Mouse (Mus musculus): Measurements from ENCODE around the gene Efhd1. TPM values are rescaled to one million over a fixed set of nuclear protein-coding genes. Genes with fewer than 3 reads are reported as not detected.

Gene Efhd1
- polyA plus RNA-seq, 1 experiment: 3.0 TPM

- TF ChIP-seq POLR2A (IDR thresholded peaks at IDR 0.05; ENCODE audit: borderline replicate concordance, extremely low read depth, low read depth, low read length) (no peak), CTCF (IDR thresholded peaks at IDR 0.05; ENCODE audit: insufficient read depth, low read length) (no peak)
- Histone ChIP-seq H3K4me3 (replicated peaks; ENCODE audit: extremely low read depth, low read depth, low read length) (no peak overlapping the region), H3K4me1 (ENCODE audit: control insufficient read depth, insufficient read depth, low read length) (no peaks in the 10 kb centered on the region)
- 31% methylated on average over 2 of the region's 2 CpGs for WGBS
- no peak for DNase-seq
These were observed 11.9 kb downstream of the Efhd1 start for GRCm38 (mm10) chr1:87276056-87276455.

GRCm38 (mm10) chr1:87280281-87280680 is 16.1 kb downstream of the Efhd1 start:
- TF ChIP-seq CTCF (IDR thresholded peaks at IDR 0.05; ENCODE audit: insufficient read depth, low read length) (no peak), POLR2A (IDR thresholded peaks at IDR 0.05; ENCODE audit: borderline replicate concordance, extremely low read depth, low read depth, low read length) (no peak)
- 64% methylated on average over 5 of the region's 5 CpGs for WGBS
- no peak for DNase-seq
- no peaks in the 10 kb centered on the region for H3K4me1 ChIP-seq (ENCODE audit: control insufficient read depth, insufficient read depth, low read length)
- no peak overlapping the region for H3K4me3 ChIP-seq (replicated peaks; ENCODE audit: extremely low read depth, low read depth, low read length)

GRCm38 (mm10) chr1:87281599-87282412 is 17.6 kb downstream of the Efhd1 start:
- no peak overlapping the region for H3K4me3 ChIP-seq (replicated peaks; ENCODE audit: extremely low read depth, low read depth, low read length)
- TF ChIP-seq POLR2A (IDR thresholded peaks at IDR 0.05; ENCODE audit: borderline replicate concordance, extremely low read depth, low read depth, low read length): no peak
- TF ChIP-seq CTCF (IDR thresholded peaks at IDR 0.05; ENCODE audit: insufficient read depth, low read length): no peak
- DNase-seq: no peak
- H3K4me1 ChIP-seq (ENCODE audit: control insufficient read depth, insufficient read depth, low read length): no peaks in the 10 kb centered on the region
- 32% methylated on average over 20 of the region's 20 CpGs for WGBS

- no peak for DNase-seq
- 74% methylated on average over 6 of the region's 6 CpGs for WGBS
- Histone ChIP-seq H3K4me3 (replicated peaks; ENCODE audit: extremely low read depth, low read depth, low read length) (no peak overlapping the region), H3K4me1 (ENCODE audit: control insufficient read depth, insufficient read depth, low read length) (no peaks in the 10 kb centered on the region)
- TF ChIP-seq POLR2A (IDR thresholded peaks at IDR 0.05; ENCODE audit: borderline replicate concordance, extremely low read depth, low read depth, low read length): no peak
- TF ChIP-seq CTCF (IDR thresholded peaks at IDR 0.05; ENCODE audit: insufficient read depth, low read length): no peak
These were observed 18.2 kb downstream of the Efhd1 start for GRCm38 (mm10) chr1:87282413-87282788.

GRCm38 (mm10) chr1:87283410-87283960 is 19.3 kb downstream of the Efhd1 start:
- DNase-seq: no peak
- Histone ChIP-seq H3K4me1 (ENCODE audit: control insufficient read depth, insufficient read depth, low read length) (no peaks in the 10 kb centered on the region), H3K4me3 (replicated peaks; ENCODE audit: extremely low read depth, low read depth, low read length) (no peak overlapping the region)
- WGBS: 88% methylated on average over 10 of the region's 10 CpGs
- no peak for TF ChIP-seq CTCF (IDR thresholded peaks at IDR 0.05; ENCODE audit: insufficient read depth, low read length)

- DNase-seq: no peak
- TF ChIP-seq CTCF (IDR thresholded peaks at IDR 0.05; ENCODE audit: insufficient read depth, low read length) (no peak), POLR2A (IDR thresholded peaks at IDR 0.05; ENCODE audit: borderline replicate concordance, extremely low read depth, low read depth, low read length) (no peak)
- Histone ChIP-seq H3K4me3 (replicated peaks; ENCODE audit: extremely low read depth, low read depth, low read length) (no peak overlapping the region), H3K4me1 (ENCODE audit: control insufficient read depth, insufficient read depth, low read length) (no peaks in the 10 kb centered on the region)
- WGBS: 76% methylated on average over 2 of the region's 2 CpGs
These were observed 22.9 kb downstream of the Efhd1 start for GRCm38 (mm10) chr1:87287105-87287504.

GRCm38 (mm10) chr1:87291416-87291815 is 27.3 kb downstream of the Efhd1 start:
- WGBS: 56% methylated on average over 8 of the region's 8 CpGs
- no peak overlapping the region for H3K4me3 ChIP-seq (replicated peaks; ENCODE audit: extremely low read depth, low read depth, low read length)
- TF ChIP-seq POLR2A (IDR thresholded peaks at IDR 0.05; ENCODE audit: borderline replicate concordance, extremely low read depth, low read depth, low read length): no peak
- H3K4me1 ChIP-seq (ENCODE audit: control insufficient read depth, insufficient read depth, low read length): no peaks in the 10 kb centered on the region
- DNase-seq: no peak

- WGBS: 66% methylated on average over 15 of the region's 15 CpGs
- DNase-seq: no peak
- TF ChIP-seq CTCF (IDR thresholded peaks at IDR 0.05; ENCODE audit: insufficient read depth, low read length) (0 out of 2 replicates have a peak, but pooled peaks have one; percentile 1), POLR2A (IDR thresholded peaks at IDR 0.05; ENCODE audit: borderline replicate concordance, extremely low read depth, low read depth, low read length) (no peak)
- Histone ChIP-seq H3K4me3 (replicated peaks; ENCODE audit: extremely low read depth, low read depth, low read length) (no peak overlapping the region), H3K4me1 (ENCODE audit: control insufficient read depth, insufficient read depth, low read length) (no peaks in the 10 kb centered on the region)
These were observed 28.4 kb downstream of the Efhd1 start for GRCm38 (mm10) chr1:87292420-87293190.

- no peak overlapping the region for H3K4me3 ChIP-seq (replicated peaks; ENCODE audit: extremely low read depth, low read depth, low read length)
- no peak for DNase-seq
- TF ChIP-seq POLR2A (IDR thresholded peaks at IDR 0.05; ENCODE audit: borderline replicate concordance, extremely low read depth, low read depth, low read length) (no peak), CTCF (IDR thresholded peaks at IDR 0.05; ENCODE audit: insufficient read depth, low read length) (no peak)
- 66% methylated on average over 4 of the region's 4 CpGs for WGBS
- H3K4me1 ChIP-seq (ENCODE audit: control insufficient read depth, insufficient read depth, low read length): no peaks in the 10 kb centered on the region
These were observed 30.0 kb downstream of the Efhd1 start for GRCm38 (mm10) chr1:87294063-87294710.

Measured in lung, adult 2 months (tissue).